Mouse (Mus musculus) brain, embryonic 14.5 days (tissue): ENCODE measurements around the gene Adamts14.

ENCODE experiments used
- CTCF ChIP-seq: fragments of 200-500 bp; IDR thresholded peaks from 2 replicates; pipeline ENCODE4 v1.5.1; 2012; ENCODE audit warnings: inconsistent platforms, mild to moderate bottlenecking, moderate library complexity, borderline replicate concordance; ENCODE audit not compliant: insufficient read depth, insufficient read length; ENCODE audit errors: extremely low read depth
- POLR2A ChIP-seq: fragments of 200-500 bp; IDR thresholded peaks from 2 replicates; pipeline ENCODE4 v1.6.1; 2012; ENCODE audit warnings: mild to moderate bottlenecking, inconsistent platforms, borderline replicate concordance; ENCODE audit not compliant: poor library complexity, insufficient read depth, insufficient read length, severe bottlenecking; ENCODE audit errors: extremely low read depth

GRCm38 (mm10) chr10:61286246-61286645, 13.0 kb upstream of the Adamts14 start:
- TF ChIP-seq CTCF (no peak), POLR2A (no peak)
